Mouse (Mus musculus): ENCODE results near the gene Sv2a. TPM values are rescaled to one million over a fixed set of nuclear protein-coding genes. Genes with fewer than 3 reads are reported as not detected.

Sv2a gene
- polyA plus RNA-seq (2012; fragmentation: generic; extraction: Trizol): 0.28 TPM

DNA sequence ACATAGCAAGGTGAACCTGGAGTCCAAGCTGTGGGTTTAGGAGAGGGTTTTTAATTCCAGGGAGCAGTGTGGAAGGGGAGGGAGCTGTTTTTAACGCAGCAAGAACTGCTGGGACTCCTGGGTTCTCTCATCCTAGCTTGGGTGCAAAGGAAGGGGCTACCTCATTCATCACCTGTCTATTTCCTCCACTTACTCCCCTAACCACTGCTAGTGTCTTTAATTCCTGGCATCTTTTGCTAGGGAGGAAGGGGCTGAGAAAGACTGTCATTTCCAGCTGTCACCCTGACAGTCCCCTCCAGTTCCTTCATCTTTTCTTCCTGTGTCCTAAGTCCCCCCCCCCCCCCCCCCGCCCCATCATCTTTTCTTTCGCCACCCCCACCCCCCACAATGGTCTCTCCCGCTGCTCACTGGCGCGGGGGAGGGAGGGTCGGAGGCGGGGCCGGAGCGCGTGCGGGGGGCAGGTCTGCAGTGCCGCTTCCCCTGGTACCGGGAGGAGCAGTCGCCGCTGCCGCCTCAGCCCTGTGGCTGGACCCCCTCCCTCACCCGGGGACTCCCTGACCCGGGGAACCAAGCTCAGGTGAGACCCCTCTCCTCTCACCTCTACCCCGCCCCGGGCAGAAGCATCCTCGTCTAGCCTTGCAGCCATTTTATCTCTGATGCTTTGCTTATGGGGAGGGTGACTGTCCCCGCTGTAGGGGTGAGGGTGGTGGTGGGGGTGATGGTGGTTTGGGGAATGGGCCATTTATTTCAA, at the start of gene Sv2a:
Gene Sv2a (plus strand): TSS at position 425 of the 751 bp plus-strand sequence.
- no peaks in the 10 kb centered on the region for H3K27me3 ChIP-seq (ENCODE audit: control insufficient read depth, insufficient read depth, insufficient read length)
- no peaks in the 10 kb centered on the region for H3K79me2 ChIP-seq (ENCODE audit: control insufficient read depth, insufficient read depth)
- H3K4me2 ChIP-seq (ENCODE audit: low read depth): peak within 1 kb of the TSS; percentile 48
- peaks cover 20% of the 10 kb centered on the region for H3K36me3 ChIP-seq (ENCODE audit: control insufficient read depth, insufficient read depth)
- no peak within 1 kb of the TSS for H3ac ChIP-seq (ENCODE audit: control insufficient read depth, insufficient read length)
- TF ChIP-seq TCF12 (IDR thresholded peaks at IDR 0.05; ENCODE audit: insufficient read depth, poor library complexity, severe bottlenecking) (no peak), TCF3 (IDR thresholded peaks at IDR 0.05; ENCODE audit: insufficient read length, low read depth) (no peak), MAX (IDR thresholded peaks at IDR 0.05; ENCODE audit: low read depth) (no peak), REST (IDR thresholded peaks at IDR 0.05; ENCODE audit: insufficient read depth, insufficient read length) (no peak), POLR2A (IDR thresholded peaks at IDR 0.05; ENCODE audit: insufficient read length, low read depth) (no peak), MYOG (IDR thresholded peaks at IDR 0.05; ENCODE audit: control insufficient read depth in 1 of 3, insufficient read depth in 1 of 3, insufficient read length in 2 of 3, low read depth in 2 of 3) (no peak), USF1 (IDR thresholded peaks at IDR 0.05; ENCODE audit: low read depth) (no peak), MYOD1 (IDR thresholded peaks at IDR 0.05; ENCODE audit: control insufficient read depth in 1 of 3, insufficient read length in 2 of 3, low read depth in 2 of 3) (no peak), E2F4 (IDR thresholded peaks at IDR 0.05; ENCODE audit: insufficient read depth) (no peak), POLR2AphosphoS2 (IDR thresholded peaks at IDR 0.05; ENCODE audit: insufficient read length, low read depth) (no peak), SRF (IDR thresholded peaks at IDR 0.05; ENCODE audit: control insufficient read depth, insufficient read length, low read depth) (no peak), CEBPB (IDR thresholded peaks at IDR 0.05; ENCODE audit: insufficient read depth, poor library complexity, severe bottlenecking) (no peak)
- no peak within 1 kb of the TSS for H3K4me3 ChIP-seq

DNA sequence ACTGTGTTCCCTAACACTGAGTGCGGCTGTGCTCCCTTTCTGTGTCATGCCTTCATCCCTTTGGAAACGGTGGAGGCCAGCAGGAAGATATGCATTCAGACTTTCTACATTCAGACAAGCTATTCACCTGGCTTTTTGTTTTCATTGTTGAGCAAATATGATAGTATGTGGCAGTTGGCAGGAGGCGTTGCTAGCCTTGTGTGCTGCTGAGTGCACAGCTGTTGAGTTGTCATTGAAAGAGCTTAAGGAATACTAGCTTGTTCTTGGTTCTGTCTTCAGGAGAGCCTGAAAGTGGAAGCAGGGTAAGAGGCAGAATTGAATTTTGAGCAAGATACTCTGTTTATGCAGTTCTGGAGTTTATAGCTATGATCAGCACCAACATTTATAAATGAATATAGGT, 48.5 kb upstream of the Sv2a start:
- H3K79me2 ChIP-seq (ENCODE audit: control insufficient read depth, insufficient read depth): peaks cover 57% of the 10 kb centered on the region
- H3K4me3 ChIP-seq: no peak overlapping the region
- TF ChIP-seq MYOD1 (IDR thresholded peaks at IDR 0.05; ENCODE audit: control insufficient read depth in 1 of 3, insufficient read length in 2 of 3, low read depth in 2 of 3) (peak in 2 of 3 experiments; percentile 59 to 64), SRF (IDR thresholded peaks at IDR 0.05; ENCODE audit: control insufficient read depth, insufficient read length, low read depth) (no peak), USF1 (IDR thresholded peaks at IDR 0.05; ENCODE audit: low read depth) (no peak), CEBPB (IDR thresholded peaks at IDR 0.05; ENCODE audit: insufficient read depth, poor library complexity, severe bottlenecking) (no peak), E2F4 (IDR thresholded peaks at IDR 0.05; ENCODE audit: insufficient read depth) (no peak), REST (IDR thresholded peaks at IDR 0.05; ENCODE audit: insufficient read depth, insufficient read length) (no peak), TCF3 (IDR thresholded peaks at IDR 0.05; ENCODE audit: insufficient read length, low read depth) (no peak), TCF12 (IDR thresholded peaks at IDR 0.05; ENCODE audit: insufficient read depth, poor library complexity, severe bottlenecking) (no peak), MAX (IDR thresholded peaks at IDR 0.05; ENCODE audit: low read depth) (no peak), POLR2AphosphoS2 (IDR thresholded peaks at IDR 0.05; ENCODE audit: insufficient read length, low read depth) (no peak), POLR2A (IDR thresholded peaks at IDR 0.05; ENCODE audit: insufficient read length, low read depth) (no peak), MYOG (IDR thresholded peaks at IDR 0.05; ENCODE audit: control insufficient read depth in 1 of 3, insufficient read depth in 1 of 3, insufficient read length in 2 of 3, low read depth in 2 of 3) (peak in 1 of 3 experiments; percentile 24)
- H3K4me2 ChIP-seq (ENCODE audit: low read depth): no peak overlapping the region
- H3K36me3 ChIP-seq (ENCODE audit: control insufficient read depth, insufficient read depth): peaks cover 18% of the 10 kb centered on the region
- no peak overlapping the region for H3ac ChIP-seq (ENCODE audit: control insufficient read depth, insufficient read length)
- H3K27me3 ChIP-seq (ENCODE audit: control insufficient read depth, insufficient read depth, insufficient read length): no peaks in the 10 kb centered on the region

GRCm38 (mm10) chr3:96133327-96133905, 47.5 kb upstream of the Sv2a start:
- Histone ChIP-seq H3K79me2 (ENCODE audit: control insufficient read depth, insufficient read depth) (peaks cover 57% of the 10 kb centered on the region), H3K27me3 (ENCODE audit: control insufficient read depth, insufficient read depth, insufficient read length) (no peaks in the 10 kb centered on the region), H3K36me3 (ENCODE audit: control insufficient read depth, insufficient read depth) (peaks cover 27% of the 10 kb centered on the region), H3K4me3 (no peak overlapping the region), H3K4me2 (ENCODE audit: low read depth) (peak overlapping the region; percentile 39), H3ac (ENCODE audit: control insufficient read depth, insufficient read length) (no peak overlapping the region)
- TF ChIP-seq TCF3 (IDR thresholded peaks at IDR 0.05; ENCODE audit: insufficient read length, low read depth): no peak
- no peak for TF ChIP-seq MAX (IDR thresholded peaks at IDR 0.05; ENCODE audit: low read depth)
- no peak for TF ChIP-seq MYOD1 (IDR thresholded peaks at IDR 0.05; ENCODE audit: control insufficient read depth in 1 of 3, insufficient read length in 2 of 3, low read depth in 2 of 3)
- no peak for TF ChIP-seq USF1 (IDR thresholded peaks at IDR 0.05; ENCODE audit: low read depth)
- TF ChIP-seq E2F4 (IDR thresholded peaks at IDR 0.05; ENCODE audit: insufficient read depth): no peak
- TF ChIP-seq POLR2A (IDR thresholded peaks at IDR 0.05; ENCODE audit: insufficient read length, low read depth): no peak
- TF ChIP-seq CEBPB (IDR thresholded peaks at IDR 0.05; ENCODE audit: insufficient read depth, poor library complexity, severe bottlenecking): no peak
- TF ChIP-seq MYOG (IDR thresholded peaks at IDR 0.05; ENCODE audit: control insufficient read depth in 1 of 3, insufficient read depth in 1 of 3, insufficient read length in 2 of 3, low read depth in 2 of 3): no peak
- TF ChIP-seq REST (IDR thresholded peaks at IDR 0.05; ENCODE audit: insufficient read depth, insufficient read length): no peak
- no peak for TF ChIP-seq POLR2AphosphoS2 (IDR thresholded peaks at IDR 0.05; ENCODE audit: insufficient read length, low read depth)
- no peak for TF ChIP-seq SRF (IDR thresholded peaks at IDR 0.05; ENCODE audit: control insufficient read depth, insufficient read length, low read depth)
- no peak for TF ChIP-seq TCF12 (IDR thresholded peaks at IDR 0.05; ENCODE audit: insufficient read depth, poor library complexity, severe bottlenecking)

- H3K4me2 ChIP-seq (ENCODE audit: low read depth): peak overlapping the region; percentile 13
- TF ChIP-seq POLR2AphosphoS2 (IDR thresholded peaks at IDR 0.05; ENCODE audit: insufficient read length, low read depth): no peak
- no peak for TF ChIP-seq MAX (IDR thresholded peaks at IDR 0.05; ENCODE audit: low read depth)
- TF ChIP-seq REST (IDR thresholded peaks at IDR 0.05; ENCODE audit: insufficient read depth, insufficient read length): no peak
- TF ChIP-seq MYOG (IDR thresholded peaks at IDR 0.05; ENCODE audit: control insufficient read depth in 1 of 3, insufficient read depth in 1 of 3, insufficient read length in 2 of 3, low read depth in 2 of 3): no peak
- TF ChIP-seq POLR2A (IDR thresholded peaks at IDR 0.05; ENCODE audit: insufficient read length, low read depth): no peak
- TF ChIP-seq E2F4 (IDR thresholded peaks at IDR 0.05; ENCODE audit: insufficient read depth): no peak
- no peak for TF ChIP-seq CEBPB (IDR thresholded peaks at IDR 0.05; ENCODE audit: insufficient read depth, poor library complexity, severe bottlenecking)
- TF ChIP-seq TCF12 (IDR thresholded peaks at IDR 0.05; ENCODE audit: insufficient read depth, poor library complexity, severe bottlenecking): no peak
- H3K79me2 ChIP-seq (ENCODE audit: control insufficient read depth, insufficient read depth): peaks cover 41% of the 10 kb centered on the region
- H3K27me3 ChIP-seq (ENCODE audit: control insufficient read depth, insufficient read depth, insufficient read length): no peaks in the 10 kb centered on the region
- no peak overlapping the region for H3ac ChIP-seq (ENCODE audit: control insufficient read depth, insufficient read length)
- no peak overlapping the region for H3K4me3 ChIP-seq
- peaks cover 34% of the 10 kb centered on the region for H3K36me3 ChIP-seq (ENCODE audit: control insufficient read depth, insufficient read depth)
Observed at GRCm38 (mm10) chr3:96135011-96135410, 45.9 kb upstream of the Sv2a start.

Measured in myocyte (in vitro differentiated cells).